Mouse (Mus musculus) heart, postnatal 36 days (tissue): ENCODE results near the gene Adgrf1. TPM values are rescaled to one million over a fixed set of nuclear protein-coding genes. Genes with fewer than 3 reads are reported as not detected.
A peak's percentile ranks its signal among the peaks of the same experiment; 100 is the strongest.

ENCODE experiments used
- DNase-seq, 2 experiments: peaks; one replicate each; pipeline ENCODE4 v3.0.0; 2021 to 2022
- intact Hi-C: fragments of 180-260 bp; cut with DNase I; formaldehyde crosslinking; loops from one replicate; pipeline ENCODE4 v1.15.1; 2025
- total RNA-seq, 2 experiments: library from RNA; stranded (reverse); gene quantifications; 2 replicates each; pipeline ENCODE4 v1.2.3; 2021

Gene Adgrf1
- total RNA-seq = not detected

GRCm38 (mm10) chr17:43270161-43270560 is at the start of gene Adgrf1:
Gene Adgrf1 (plus strand): TSS chr17:43270329.
- intact Hi-C loops = no loop called here
- DNase-seq = no peak

- intact Hi-C loops = loop anchor here (5.0 kb wide), 1 partner anchor 154 kb away; no protein-coding TSS in a partner anchor
- DNase-seq = no peak
Observed at GRCm38 (mm10) chr17:43226101-43226500, 44.0 kb upstream of the Adgrf1 start.

DNA sequence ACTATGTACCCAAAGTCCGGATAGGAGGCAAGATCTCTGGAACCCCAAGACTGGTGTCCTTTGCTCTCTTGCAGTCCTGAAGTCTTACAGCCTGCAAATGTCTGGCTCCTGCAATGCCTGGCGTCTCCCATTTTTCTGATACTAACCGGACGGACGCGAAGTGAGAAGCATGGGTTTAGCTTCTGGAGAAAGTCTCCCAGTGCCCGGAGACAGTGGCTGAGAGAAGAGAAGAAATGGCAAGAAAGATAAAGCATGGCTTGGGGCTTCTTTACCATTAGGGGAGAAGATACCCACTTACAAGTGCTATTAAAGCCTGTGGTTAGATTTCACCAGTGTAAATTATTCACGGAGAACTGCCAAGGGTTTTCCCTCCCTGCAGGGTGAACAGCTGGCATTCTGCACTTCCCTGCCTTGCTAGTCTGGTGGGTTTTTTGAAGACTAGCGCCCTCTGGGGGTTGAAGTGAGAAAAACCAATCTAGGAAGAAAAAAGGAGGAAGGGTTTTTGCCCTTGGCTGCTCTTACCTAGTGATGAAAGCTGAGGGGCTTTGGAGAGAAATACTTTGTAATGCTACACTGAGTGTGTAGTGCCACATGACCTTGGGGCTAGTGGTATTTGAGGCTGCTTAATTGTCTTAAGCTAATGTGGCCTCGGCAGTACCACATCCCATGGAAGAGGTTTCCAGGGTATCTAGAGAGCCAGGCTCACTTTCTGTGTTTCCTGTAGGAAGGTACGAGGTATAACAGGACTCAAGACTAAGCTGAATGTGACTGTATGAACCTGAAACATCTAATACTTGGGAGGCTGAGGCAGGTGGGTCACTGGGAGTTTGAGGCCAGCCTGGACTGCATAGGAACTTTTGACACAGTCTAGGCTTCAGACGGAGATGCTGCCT is 40.3 kb upstream of the Adgrf1 start:
- intact Hi-C loops = loop anchor here (1.0 to 10.0 kb wide), 3 partner anchors 158 to 355 kb away; partner anchors contain the start of genes Cd2ap and Tnfrsf21

DNA sequence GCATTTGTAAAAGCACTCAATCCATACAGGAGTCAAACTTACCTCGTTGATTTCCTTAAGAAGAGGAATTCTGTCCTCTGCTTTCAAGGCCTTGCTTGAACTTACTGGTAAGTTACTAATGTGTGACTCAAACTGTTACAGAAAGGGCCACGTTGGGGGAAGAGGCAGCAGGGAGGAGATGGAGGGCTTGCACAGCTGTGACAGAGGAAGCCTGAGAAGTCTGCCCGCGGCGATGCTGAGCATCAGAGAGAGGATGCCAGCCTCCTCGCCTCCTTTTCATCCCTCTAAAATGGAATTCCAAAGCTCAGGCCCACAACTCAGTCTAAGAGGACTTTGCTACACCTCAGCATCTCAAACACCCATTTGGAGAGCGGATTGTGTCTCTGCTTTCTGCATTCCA is 39.3 kb upstream of the Adgrf1 start:
- no peak for DNase-seq
- intact Hi-C loops = loop anchor here (10.0 kb wide), 1 partner anchor 356 kb away; the partner anchor contains the start of gene Cd2ap

More for the DNA sequence above, 40.3 kb upstream of the Adgrf1 start:
- DNase-seq = peak; percentile 69 to 77

GRCm38 (mm10) chr17:43232769-43233168 is 37.4 kb upstream of the Adgrf1 start:
- intact Hi-C loops = loop anchor here (10.0 kb wide), 1 partner anchor 358 kb away; the partner anchor contains the start of gene Cd2ap
- DNase-seq = no peak

GRCm38 (mm10) chr17:43236656-43237250 is 33.4 kb upstream of the Adgrf1 start:
- intact Hi-C loops = loop anchor here (10.0 kb wide), 1 partner anchor 362 kb away; the partner anchor contains the start of gene Cd2ap

GRCm38 (mm10) chr17:43239035-43239434 is 31.1 kb upstream of the Adgrf1 start:
- DNase-seq = no peak
- intact Hi-C loops = loop anchor here (10.0 kb wide), 1 partner anchor 364 kb away; the partner anchor contains the start of gene Cd2ap

More at GRCm38 (mm10) chr17:43236656-43237250, 33.4 kb upstream of the Adgrf1 start:
- no peak for DNase-seq

- peak; percentile 71 to 74 for DNase-seq
- intact Hi-C loops = no loop called here
Observed at GRCm38 (mm10) chr17:43241134-43241533, 29.0 kb upstream of the Adgrf1 start.

DNA sequence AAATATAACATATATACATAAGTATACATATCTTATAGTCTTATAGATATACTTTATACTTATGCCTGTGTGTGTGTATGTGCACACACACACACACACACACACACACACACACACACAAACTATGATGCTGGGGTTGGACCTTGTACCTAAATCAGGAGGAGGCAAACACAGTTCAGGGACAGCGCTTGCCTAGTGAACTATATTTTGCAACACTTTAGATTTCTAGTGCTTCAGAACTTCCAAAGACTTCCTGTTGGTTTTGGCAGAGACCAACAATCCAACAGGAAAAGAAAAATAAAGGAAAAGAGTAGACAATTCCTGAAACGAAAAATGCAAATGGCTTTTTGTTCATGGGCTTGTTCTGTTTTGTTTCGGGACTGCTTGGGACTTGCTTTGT is 27.5 kb upstream of the Adgrf1 start:
- DNase-seq = no peak
- intact Hi-C loops = no loop called here

- no peak for DNase-seq
- intact Hi-C loops = no loop called here
Observed at GRCm38 (mm10) chr17:43245364-43245763, 24.8 kb upstream of the Adgrf1 start.

DNA sequence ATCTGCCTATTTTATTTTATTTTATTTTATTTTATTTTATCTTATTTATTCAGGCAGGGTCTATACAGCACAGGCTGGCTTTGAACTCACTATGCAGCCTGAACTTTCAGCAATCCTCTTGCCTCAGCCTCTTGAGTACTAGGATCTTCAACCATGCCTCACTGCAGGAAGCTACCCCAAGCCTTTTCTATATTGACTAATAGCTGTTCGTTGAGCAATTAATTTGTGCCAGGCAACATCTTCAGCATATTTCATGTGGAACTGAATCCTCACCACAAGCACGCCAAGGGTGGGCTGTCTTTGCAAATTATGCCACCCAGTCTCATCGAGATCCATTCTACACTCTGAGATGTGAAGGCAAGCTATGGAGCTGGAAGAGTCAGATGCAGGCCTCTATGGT is 22.9 kb upstream of the Adgrf1 start:
- DNase-seq = no peak
- intact Hi-C loops = no loop called here

DNA sequence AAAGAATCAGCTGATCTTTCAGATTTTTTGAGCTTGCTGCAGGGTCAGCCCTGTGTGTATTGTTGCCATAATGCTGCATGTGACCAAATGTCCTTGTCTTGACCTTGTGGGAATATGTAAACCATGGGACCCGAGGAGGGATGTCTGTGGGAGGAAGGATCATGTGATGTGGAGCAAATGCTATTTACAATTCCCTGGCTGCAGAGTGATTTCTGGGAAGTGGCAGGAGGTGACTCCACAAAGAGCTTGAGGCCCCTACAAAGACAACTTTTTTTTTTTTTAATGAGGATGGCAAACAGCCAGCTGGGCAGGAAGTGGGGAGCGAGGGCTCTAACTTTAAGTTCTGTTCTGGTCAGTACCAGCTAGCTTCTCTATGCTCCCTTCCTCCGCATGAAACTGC is 20.5 kb upstream of the Adgrf1 start:
- no peak for DNase-seq
- intact Hi-C loops = no loop called here

GRCm38 (mm10) chr17:43251249-43252125 is 18.6 kb upstream of the Adgrf1 start:
- intact Hi-C loops = no loop called here
- DNase-seq = peak; percentile 53 to 59

GRCm38 (mm10) chr17:43252846-43253245 is 17.3 kb upstream of the Adgrf1 start:
- intact Hi-C loops = no loop called here
- no peak for DNase-seq

- intact Hi-C loops = no loop called here
- DNase-seq = no peak
Observed at GRCm38 (mm10) chr17:43254261-43254660, 15.9 kb upstream of the Adgrf1 start.

DNA sequence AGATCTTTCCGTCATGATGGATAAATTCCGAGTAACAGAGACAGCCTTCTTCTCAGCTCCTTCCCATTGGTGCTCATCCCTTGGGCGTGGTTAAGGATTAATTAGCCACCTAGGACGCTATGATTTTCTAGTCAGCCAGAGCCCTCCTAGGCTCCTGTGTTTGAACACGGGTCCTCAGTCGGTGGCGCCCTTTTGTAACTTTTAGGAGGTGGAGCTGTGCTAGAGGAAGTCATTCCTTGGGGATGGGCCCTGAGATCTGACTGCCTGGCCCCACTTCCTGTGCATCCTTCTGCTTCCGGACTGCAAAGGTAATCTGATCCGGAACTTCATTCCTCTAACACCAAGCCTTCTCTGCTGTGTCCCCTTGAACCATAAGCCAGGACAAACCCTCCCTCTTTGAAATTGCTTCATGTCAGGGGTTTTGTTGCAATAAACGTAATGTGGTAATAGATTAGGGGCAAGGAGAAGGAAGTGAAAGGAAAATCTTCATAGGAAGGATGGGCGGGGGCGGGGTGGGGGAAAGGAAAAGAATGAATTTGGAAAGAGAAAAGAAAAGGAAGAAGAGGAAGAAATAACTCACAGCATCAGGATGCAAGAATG is 13.5 kb upstream of the Adgrf1 start:
- DNase-seq = no peak
- intact Hi-C loops = no loop called here

GRCm38 (mm10) chr17:43257699-43258098 is 12.4 kb upstream of the Adgrf1 start:
- DNase-seq = no peak
- intact Hi-C loops = no loop called here

DNA sequence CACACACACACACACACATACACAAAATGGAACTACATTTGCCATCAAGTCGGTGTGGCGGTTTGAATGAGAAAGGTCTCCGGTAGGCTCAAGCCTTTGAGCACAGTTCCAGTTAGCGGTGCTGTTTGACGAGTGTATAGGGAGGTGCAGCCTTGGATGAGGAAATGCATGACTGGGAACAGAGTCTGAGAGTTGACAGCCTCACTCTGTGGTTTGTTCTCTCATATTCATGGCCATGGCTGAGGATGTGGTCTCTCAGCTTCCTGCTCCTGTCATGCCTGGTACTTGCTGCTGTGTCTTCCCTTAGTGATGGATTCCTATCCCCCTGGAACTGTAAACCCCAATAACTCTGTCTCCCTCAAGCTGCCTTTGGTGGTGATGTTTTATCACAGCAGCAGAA is 8.2 kb upstream of the Adgrf1 start:
- intact Hi-C loops = no loop called here
- no peak for DNase-seq

DNA sequence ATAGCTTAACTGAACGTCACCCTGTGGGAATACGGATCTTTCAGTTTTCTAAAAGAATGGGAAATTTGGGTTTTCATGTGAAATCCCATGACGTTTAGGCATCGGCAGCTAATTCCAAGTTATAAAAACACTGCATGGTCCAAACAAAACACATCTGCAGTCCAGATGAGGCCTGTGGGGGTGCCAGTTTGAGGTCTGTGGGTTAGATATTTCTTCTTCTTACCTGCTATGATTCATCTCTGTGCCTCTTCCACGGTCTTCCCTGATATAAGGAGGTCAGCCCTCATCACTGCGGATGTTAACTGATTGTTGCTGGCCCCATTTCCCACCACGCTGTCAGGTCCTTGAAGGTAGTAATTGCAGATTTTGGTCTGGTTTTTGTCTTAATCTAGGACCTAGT is 5.4 kb upstream of the Adgrf1 start:
- intact Hi-C loops = loop anchor here (1.0 to 5.0 kb wide), 3 partner anchors 196 to 342 kb away; no protein-coding TSS in a partner anchor
- DNase-seq = no peak
